Mouse (Mus musculus) kidney, postnatal 25 days (tissue): ENCODE measurements around the gene Magi2.
"Not testable (repeated sequence)": the region's sequence is repeated elsewhere in the genome, so short reads cannot be mapped to it uniquely, and the experiment has no call there.

Source experiments
- DNase-seq, 2 experiments: peaks; one replicate each; pipeline ENCODE4 v3.0.0; 2021; ENCODE audit warnings: mixed read lengths in 2 of 2

Magi2 gene

DNA sequence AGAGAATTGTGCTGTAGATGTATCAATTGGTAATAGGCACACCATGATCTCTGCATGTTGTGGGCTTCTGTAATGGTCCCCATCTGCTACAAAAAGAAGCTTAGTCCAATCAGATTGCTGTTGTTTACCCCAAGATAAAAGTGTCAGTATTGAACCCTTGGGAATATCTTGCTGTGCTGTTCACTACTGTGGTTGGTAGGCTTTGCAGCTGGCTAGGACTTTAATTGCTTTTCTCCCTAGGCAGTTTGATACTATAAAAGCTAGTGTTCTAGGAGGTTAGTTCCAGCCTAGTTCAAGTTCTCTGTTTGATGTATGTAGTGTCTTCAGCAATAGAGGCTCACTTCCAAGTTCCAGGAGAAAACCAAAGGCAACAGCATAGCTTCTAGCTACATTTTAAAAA is 1188.5 kb downstream of the Magi2 start:
- DNase-seq = no peak

DNA sequence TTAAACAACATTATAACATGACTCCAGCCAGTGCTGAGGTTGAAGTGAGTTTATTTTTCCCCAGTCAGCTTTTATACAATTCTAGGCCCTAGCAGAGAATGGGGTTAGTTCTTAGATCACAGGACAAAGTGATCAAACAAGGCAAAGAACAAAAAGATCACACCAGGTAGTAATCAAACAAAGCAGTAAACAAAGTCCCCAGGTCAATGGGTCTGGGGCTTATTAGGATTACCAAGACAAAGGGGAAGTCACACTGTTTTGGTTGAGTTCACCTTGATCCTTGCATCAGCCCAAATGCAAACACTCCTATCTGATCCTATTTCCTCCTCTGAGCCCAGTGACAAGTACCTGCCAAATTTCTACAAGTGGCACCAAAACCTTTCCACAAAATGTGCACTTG is 1190.5 kb downstream of the Magi2 start:
- DNase-seq = no peak

DNA sequence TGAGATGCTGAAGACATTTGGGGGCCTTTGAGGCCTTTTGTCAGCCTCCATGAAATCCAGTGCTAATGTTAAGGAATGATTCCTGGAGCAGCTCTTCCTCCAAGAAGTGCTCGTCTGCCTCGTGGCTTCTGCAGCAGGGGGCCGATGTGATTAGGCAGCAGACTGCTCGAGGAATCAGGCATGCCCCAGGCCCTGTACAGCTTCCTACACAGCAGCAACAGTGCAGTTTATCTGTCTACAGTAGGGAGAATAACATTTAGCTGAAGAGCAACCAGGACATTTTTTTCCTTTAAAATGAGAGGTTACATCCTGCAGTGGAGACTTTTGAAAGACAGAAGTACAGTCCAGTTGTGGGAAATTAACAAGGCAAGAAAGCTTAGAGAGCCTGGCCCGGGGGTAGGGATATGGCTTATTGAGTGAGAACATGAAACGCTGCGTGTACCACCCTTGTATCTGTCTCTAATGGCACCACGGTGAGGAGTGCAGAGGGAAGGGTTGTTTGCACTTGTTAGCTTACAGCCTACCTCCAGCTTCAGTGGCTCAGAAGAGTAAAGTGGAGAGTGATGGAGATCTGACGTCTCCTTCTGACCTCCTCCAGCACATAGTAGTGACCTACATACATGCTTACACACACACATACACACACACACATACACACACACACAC is 1205.4 kb downstream of the Magi2 start:
- no peak for DNase-seq

DNA sequence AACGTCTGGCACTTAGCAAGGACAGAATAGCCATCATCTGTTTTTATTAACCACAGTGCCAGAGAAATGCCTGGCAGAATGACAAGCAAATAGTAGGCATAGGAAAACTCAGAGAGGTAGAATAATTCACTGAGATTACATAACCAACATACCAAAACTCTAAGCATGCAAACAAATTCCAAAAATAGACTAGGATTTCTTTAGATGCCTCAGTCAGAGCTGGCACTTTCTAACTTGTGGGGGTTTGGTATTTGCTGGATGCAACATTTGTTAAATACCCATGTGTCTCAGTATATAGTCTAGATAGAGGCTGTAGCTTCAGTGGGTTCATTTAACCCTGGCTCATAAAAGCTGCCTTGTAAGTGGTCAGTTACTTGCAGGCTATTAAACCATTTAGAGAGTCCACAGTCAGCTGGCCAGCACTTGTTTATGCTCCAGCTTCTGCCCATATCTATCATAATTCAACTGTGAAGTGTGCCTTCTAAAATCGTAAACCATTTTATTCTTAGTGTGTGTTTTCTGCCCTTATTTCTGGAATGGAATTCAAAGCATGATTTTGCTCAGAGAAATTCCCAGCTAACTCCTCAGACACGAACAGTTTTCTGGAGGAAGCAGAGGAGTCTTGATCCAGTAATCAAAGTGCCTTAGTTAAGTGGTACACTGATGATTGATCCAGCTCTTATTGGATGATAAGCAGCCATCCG is 1219.8 kb downstream of the Magi2 start:
- DNase-seq = no peak

DNA sequence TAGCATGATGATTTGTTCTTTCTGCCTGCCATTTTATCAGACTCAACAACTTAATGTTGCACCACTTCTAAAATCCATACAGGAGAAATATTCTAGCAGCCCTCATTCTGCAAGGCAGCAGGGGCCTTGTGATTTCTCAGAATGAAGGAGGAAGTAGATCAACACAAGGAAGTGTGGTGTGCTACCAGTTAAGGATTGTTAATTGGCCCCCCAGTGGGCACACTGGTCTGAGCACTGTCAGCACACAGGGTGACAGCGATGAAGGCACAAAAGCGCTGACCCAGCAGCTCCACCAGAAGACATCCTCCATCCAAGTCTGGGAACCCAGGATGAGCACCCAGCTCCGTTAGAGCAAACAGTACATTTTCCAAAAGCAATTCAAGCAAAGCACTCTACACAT is 1229.3 kb downstream of the Magi2 start:
- no peak for DNase-seq

DNA sequence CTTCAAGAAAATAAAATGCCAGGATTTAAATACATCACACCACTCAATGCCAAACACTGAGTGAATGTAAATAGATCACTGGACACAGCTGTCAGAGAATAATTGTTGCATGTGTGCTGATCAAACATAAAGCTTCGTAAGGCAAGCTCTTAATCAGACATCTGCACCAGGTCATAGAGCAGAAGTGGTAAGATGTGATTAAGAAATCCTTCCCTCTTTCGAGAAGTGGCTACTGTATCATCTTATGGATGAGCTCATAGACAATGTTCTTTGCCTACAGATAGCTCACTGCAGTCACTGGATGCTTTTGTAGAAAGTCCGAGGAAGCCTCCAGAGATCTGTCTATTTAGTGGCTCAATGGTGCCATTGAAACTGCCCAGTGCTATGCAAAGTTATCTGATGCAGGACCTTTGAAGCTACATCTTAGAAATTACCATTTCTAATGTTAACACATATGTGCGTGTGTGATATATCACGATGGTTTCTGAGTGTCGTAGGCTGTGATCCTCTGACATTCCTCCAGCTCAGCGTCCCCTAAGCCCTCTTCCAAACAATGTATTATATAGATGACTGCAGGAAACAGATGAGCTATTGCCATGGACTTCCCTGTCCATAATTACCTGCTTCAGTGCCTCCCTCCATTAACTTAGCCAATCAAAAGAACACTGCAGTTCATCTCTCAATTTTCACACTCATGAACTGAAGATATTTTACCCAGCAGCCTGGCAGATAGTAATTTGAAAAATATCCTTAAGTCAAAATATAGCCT is 1231.1 kb downstream of the Magi2 start:
- no peak for DNase-seq

DNA sequence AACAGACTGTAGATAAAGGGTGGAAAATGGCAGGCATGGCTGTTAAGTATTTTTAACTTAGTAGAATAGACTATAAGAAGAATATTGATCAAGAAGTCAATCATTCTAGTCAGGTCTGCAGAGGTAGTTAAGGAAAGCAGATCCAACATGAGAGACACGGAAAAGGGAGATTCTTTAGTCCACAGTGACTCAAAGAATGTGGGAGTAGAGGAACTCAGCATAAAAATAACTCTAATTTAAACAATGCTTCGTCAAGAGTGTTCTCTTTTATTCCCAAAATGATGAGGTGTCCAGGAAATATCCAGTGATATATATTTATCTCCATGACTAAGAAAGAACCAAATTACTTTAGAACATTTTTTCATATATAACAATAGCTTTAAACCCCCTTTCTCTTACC is 1234.9 kb downstream of the Magi2 start:
- DNase-seq = no peak

DNA sequence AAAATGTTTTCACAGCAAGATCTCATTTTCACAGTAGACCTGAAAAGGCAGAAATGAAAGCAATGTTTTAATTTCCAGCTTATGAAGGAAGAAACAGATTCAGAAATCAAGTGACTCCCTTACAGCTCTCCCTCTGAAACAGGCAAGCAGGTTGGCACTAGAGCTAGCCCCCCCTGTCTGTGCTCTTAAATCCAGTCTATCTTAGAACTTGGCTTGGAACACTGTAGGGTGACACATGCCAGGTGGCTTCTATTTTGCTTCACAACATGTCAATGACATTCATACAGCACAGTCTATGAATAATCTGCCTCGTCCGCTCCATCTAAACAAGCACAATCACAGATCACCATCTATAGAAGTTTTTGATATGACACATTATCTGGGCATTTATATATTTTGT is 1235.5 kb downstream of the Magi2 start:
- DNase-seq = no peak

DNA sequence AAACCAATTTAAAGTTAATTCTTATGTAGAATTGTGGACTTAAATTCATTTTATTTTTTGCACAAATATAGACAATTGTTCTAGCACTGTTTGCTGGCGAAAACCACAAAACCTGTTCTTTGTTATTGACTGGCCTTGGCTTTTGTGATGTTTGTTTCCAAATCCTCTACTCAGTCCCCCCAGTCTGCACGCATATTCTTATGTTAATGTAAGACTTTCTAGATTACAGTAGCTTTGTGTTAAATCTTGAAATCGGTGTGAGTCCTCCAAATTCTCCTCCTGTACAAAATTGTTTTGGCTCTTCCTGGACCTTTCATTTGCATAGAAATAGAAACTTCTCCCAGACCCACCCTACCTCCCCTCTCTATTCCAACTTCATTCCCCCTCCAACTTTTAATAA is 1242.9 kb downstream of the Magi2 start:
- no peak for DNase-seq

DNA sequence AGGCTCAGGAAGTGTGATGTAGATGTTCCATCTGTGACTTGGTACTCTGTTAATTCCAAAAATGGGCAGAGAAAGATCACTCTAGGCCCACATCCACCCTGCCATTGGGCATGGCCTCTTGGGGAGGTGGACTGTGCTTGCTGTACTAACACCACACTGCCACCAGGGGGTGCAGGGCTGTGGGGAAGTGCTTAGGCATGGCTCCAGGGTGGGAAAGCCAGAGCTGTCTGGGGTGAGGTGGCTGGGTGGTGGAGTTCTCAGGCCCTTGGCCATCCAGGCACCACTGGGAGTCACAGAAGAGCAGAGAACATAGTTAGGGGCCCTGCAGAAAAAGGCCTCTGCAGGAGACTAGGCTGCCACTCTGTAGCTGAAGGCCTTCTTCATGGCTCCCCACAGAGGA is 1243.6 kb downstream of the Magi2 start:
- peak in 1 of 2 experiments; percentile 12 for DNase-seq

DNA sequence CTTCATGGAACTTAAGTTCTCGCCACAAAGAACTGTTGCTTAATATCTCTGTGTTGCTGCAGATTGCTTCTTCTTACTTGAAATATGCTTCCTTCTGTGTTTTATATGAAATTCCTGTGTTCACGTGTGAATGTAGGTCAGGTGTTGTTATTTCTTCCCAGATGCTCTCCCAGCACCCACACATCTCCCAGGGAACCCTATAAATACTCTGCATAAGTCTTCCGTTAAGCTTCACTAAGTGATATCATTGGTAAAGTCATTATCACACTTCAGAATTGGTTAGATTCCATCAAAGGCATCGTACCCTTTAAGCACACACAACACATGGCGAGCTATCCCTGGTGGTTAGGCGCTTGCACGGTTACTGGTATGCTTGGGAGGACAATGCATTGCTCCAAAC is 1257.7 kb downstream of the Magi2 start:
- no peak for DNase-seq

DNA sequence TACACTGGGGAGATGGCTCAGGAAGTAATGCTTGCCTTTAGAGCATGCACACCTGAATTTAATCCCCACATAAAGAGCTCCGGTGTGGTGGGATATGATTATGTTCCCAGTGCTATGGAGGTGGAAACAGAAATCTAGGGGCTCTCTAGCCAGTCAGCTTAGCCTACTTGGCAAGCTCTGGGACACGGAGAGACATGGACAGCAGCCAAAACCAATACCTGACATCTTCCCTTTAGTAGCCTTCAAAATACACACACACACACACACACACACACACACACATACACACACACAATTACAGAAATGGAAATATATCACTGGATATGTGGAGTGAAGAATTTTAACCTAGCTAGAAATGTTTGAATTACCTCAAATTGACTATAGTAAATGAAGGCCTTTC is 1265.1 kb downstream of the Magi2 start:
- DNase-seq = no peak

DNA sequence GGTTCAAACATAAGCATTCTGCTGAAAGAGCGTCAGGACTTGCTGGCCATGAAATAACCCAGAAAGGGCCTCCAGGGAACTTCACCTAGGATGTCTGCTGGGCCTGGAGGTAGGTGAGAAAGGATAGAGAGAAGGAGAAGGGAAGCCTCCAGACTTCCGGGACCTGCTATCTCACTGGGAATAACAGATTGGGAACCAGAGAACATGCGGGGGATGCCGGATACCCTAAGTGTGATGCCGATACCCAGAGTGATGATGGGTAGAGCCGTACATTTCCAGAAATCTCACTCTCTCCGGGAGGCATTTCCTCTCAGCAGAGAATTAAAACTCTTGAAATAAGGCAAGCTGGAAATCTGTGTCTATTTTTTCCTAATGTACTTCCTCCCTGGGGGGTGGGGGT is 1265.8 kb downstream of the Magi2 start:
- no peak for DNase-seq

DNA sequence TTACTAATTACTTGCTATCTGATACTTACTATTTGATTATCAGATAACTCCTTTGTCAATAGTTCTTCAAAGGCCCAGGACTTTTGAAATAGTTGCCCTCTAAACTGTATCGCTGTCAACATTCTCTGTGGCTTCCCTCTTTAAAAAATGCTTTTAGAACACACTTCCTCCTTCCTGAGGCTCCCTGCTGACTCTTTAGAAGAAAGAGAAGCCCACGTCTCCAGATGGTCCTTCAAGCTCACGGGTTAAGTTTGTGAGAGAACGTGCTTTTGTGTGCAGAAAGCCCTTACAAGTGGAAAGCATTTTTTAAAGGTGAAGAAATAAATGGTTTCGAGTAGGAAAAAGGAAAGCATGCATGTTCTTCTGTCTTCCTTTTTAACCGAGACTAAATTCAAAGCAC is 1267.2 kb downstream of the Magi2 start:
- no peak for DNase-seq

DNA sequence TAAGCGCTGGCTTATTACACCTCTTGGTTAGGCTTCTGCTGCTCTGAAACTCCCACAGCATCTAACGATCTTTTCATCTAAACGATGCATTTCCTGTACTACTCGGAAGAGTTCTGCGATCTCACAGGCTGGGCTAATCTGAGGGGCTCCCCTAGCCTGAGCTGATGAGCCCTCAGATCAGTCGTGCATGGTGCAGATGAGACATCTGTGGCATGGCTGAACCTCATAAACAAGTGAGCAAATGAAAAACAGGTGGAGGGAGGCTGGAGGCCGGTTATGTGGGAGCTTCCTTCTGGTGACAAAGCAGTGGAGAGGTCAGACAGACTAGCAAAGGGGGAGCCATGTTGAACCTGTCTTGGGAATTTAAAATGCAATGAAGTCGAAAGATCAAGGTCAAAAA is 1270.1 kb downstream of the Magi2 start:
- no peak for DNase-seq

DNA sequence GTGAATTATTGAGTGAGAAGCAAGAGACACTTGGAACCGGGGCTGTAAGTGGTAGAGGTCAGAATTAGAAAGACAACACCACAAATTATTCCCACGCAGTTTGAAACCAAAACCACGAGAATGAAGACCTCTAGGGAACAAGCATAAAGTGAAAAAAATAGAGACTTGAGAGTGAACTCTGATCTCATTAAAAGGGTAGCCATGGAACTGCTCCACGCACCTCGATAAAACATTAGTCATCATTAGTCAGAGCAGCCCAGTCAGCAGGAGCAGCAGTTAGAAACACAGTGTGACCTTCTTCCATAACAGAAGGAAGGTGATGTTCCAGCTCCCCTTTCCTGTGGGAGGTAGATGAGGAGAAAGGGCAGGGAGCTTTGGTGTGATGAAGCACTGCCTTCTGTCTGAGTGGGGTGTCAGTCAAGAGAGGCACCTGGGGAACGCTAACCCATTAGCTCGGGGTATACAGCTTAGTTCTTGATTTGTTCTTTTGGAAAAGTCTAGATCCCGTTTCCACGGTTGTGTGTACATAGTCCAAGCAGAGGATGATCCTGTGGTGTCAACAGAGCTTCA is 1272.3 kb downstream of the Magi2 start:
- DNase-seq = peak; percentile 5 to 47

DNA sequence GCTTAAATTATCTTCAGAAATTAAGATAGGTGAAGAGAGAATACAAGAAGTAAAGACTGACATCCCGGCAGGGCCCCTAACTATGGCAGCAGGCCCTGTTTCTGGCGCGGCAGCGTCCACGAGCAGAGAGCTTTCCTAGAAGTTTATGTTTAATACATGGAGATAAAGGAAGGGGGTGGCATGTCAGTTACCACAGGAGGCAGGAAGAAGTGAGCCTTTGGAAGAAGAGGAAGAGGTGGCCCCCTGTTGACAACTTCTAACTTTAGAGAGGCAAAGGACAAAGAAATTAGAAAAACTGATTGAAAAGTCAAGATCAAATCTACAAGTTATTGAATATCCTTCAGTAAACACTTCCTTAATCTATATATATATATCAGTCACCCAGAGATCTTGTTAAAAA is 1281.8 kb downstream of the Magi2 start:
- no peak for DNase-seq

DNA sequence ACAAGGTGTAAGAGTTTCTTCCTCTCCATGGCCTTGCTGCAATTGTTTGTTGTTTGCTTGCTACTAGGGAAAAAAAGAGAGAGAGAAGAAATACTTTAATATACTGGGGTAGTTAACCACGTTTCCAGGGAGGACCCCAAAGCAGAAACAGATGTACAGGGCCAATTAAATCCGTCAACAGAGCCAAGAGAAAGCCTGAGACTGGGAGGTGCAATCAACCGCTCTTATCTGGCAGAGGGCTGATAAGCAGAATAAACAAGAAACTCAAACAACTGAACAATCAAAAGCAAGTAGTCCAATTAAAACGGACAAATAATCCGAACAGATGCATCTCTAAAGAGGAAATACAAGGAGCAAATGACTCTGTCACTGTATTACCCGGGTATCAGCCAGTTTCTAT is 1282.8 kb downstream of the Magi2 start:
- DNase-seq = no peak

DNA sequence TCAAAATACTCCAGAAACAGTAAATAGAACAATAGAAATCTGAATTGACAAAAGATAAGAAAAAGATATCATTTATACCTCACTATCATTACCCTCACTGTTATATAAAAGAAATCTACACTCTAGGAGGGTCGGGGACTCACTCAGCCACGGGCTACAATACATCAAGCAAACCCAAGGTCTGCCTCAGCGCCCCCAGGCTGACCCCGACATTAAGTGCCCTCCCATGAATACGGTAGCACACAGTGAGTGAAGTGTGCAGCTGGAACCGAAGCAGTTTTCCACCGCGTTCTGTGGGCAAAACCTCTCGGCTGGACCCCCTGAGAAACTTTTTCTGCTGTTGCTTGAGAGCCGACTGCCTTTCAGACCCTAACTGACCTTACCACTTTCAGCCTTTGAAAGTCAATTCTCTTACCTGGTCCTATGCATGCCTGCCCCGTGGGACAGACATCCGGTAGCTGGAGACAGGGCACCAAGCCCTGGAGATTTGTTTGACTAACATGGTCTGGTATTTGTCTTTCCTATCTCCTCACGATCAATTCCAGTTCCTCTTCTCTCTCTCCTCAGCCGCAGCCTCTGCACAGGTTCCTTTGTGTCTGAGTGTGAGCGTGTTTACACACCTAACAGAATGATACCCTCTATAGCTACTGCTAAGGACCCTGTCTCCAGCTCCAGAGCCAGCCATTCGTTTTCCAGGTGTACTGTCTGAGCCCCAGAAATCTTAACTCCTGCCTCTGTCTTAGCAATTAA is 1285.7 kb downstream of the Magi2 start:
- DNase-seq = no peak

DNA sequence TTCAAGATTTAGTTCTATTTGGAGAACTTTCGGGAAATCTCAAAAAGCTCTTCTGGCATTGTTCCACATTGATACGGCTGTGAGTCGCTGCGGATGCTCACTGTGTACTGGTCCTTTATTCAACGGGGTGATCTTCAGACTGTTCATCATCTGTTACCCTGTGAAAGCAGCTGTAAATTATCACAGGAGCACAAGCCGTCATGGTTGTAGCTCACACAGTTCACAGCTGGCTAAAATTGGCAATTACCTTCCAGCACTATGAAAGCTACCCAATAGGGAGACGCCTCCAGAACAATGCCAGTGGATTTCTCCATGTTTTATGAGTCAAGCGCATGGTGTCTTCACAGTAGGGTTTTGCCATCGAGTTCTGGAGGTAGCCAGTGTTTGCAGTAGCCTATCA is 1294.8 kb downstream of the Magi2 start:
- DNase-seq = no peak

DNA sequence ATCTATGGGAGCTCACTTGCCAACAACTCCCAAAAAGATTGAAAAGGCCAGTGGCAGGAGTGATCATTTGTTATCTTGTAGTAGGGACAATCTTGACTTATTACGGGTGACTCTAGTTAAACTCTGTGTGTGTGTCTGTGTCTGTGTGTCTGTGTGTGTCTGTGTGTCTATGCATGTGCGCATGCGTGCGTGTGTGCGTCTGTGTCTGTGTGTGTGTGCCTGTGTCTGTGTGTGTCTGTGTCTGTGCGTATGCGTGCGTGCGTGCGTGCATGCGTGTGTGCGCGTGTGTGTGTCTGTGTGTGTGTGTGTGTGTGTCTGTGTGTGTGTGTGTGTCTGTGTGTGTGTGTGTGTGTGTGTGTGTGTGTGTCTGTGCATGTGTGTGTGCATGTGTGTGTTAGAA is 1295.2 kb downstream of the Magi2 start:
- DNase-seq = no peak

DNA sequence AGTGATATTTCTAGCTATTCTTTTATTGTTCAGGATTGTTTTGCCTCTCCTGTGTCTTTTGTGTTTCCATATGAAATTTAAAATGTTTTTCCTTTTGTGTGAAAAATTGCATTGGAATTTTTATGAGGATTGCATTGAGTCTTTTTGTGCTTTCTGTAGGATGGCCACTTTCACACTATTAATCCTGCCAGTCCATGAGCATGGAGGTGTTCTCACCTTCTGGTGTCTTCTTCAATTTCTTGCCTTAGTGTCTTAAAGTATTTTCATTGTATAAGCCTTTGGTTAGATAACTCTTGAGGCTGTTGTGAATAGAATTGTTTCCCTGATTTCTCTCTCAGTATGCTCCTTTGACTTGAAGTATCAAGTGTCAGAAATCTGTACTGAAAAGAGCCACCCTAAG is 1296.9 kb downstream of the Magi2 start:
- DNase-seq = no peak

DNA sequence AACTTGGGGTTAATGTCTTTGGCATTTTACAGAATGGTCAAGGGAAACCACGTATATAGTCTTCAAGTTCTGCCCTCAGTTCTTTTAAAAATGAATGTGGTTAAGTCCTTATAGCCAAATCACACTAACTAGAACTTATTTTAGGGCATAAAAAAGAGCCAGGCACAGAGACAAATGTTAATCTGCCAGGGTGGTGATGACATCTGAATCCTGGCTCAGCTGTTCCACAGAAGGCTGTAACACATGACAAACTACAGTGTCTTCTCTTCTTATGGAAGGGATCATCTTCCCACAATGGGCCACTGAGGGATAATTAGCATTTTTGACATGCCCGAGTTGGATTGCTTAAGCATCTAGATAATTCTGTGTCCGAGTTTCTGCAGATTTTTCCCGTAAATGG is 1299.8 kb downstream of the Magi2 start:
- DNase-seq = not testable (repeated sequence)
